Mouse (Mus musculus): ENCODE measurements at regions not wholly inside any gene's neighbourhood (a gene's known extent, or its start where the extent isn't known, plus 50 kb on each side); places are given as distances from the start of the nearest gene placed in this dataset.

DNA sequence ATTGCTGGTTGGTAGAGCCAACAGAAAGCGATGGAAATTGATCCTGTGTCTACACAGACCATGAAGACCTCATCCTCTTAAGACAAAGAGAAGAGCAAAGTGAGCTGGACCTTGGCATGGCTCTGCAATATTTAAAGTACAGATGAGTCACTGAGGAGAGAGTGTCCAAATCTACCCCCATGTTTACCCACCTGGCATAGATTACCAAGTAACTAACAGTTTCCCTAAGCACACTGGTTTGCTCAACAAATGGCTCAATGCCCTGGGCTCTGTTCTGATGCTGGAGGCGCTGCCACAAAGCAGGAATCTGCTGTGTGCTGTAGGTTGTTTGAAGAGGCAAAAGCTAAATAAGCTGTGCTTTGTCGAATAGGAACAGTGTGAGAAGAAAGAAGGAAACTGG, 345.0 kb upstream of the Gm10131 start:
- DNase-seq (ENCODE audit: low read depth, low spot score): no peak

DNA sequence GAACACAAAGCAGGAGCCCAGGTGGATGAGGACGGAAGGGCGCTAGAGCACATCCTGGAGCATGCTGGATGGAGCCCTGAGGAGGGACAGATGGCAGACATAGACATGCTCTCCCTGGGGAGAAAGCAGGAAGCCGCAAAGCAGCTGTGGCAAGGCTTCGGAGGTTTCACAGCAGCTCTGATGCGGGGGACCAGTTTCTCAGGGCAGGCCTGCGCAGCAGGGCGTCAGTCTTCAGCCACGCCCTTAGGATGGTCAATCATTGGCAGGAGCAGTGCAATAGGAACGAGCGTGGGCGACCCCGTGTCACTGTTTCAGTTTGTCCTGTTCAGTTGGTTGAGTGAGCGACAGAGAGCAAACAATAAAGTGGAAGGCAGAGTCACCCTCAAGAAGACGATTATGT, 343.8 kb upstream of the Gm10131 start:
- DNase-seq (ENCODE audit: low read depth, low spot score): no peak

DNA sequence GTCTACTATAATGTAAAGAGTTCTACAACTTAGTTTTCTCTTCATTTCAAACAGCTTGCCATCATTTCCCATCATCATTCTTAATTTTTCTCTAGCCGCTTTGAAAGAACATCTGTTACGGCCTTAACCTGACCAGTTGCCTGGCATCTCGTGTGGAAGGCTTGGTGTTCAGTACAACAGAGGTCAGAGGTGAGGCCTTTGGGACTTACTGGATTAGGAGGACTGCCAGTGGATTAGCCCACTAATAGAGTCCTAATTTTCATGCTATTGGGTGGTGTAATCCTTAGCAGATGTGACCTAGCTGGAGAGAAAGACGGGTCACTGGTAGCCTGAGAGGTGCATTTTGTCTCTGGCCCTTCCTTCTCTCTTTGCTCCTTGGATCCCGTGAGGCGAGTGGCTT, 341.3 kb upstream of the Gm10131 start:
- no peak for DNase-seq (ENCODE audit: low read depth, low spot score)

DNA sequence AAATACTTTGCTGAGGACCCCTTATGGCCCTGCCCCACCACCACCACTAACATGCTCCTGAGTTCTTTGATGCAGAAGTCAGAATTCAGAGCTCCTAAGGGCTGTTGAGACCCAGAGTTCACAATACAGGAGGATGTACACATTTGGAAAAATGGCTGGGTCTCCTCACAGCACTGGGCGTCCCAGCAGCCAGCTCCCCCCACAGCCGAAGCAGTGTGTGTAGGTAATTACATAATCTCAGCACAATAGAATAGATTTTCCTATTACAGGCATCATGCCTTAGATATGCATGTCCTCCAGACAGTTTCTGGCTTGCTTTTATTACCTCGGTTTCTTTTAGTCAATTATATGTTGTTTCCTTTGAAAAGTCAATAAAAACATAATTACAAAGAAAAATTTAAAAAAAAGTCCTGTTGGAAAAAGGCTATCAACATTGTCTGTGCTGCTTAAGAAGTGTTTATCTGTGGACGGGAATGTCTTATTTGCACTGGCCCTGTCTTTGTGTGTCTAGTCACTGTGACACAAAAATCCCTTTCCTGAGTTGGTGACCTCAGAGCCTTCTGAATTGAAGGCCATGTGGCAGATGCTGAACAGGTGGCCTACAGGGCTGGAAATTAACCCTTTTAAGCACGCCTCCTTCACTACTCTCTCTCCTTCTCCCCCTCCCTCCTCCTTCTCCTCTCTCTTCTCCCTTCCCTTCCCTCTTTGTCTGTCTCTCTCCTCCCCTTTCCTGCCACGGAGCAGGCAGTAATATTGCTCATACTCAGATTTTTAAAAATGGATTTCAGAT, 339.9 kb upstream of the Gm10131 start:
- no peak for DNase-seq (ENCODE audit: low read depth, low spot score)

DNA sequence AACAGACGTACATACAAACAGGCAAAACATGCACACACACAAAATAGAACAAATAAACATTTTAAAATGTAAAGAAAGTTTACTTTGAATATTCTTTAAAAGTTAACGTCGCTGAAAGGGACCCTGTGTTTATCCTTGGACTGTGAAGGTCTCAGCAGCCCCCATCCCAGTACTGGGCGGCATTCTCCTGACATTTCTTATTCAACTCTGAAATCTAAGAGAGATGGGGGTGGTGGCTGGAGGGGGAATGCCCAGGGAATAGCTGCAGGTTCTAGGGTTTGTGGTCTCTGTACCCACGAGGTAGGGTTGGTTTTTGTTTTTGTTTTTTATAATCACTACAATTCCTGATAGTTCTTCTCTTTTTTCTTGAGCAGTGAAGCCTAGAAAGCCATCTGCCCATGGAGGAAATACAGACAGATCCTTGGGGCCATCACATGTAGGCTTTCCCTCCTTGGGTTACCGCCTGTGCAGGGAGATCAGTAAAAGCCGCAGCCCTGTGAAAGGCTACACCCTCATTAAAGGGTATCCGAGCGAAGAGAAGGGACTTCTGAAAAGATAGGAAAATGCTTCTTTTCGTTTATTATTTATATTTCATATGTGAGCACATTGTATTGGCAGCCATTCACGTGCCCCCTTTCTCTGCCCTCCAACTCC, 338.0 kb upstream of the Gm10131 start:
- DNase-seq (ENCODE audit: low read depth, low spot score): no peak

DNA sequence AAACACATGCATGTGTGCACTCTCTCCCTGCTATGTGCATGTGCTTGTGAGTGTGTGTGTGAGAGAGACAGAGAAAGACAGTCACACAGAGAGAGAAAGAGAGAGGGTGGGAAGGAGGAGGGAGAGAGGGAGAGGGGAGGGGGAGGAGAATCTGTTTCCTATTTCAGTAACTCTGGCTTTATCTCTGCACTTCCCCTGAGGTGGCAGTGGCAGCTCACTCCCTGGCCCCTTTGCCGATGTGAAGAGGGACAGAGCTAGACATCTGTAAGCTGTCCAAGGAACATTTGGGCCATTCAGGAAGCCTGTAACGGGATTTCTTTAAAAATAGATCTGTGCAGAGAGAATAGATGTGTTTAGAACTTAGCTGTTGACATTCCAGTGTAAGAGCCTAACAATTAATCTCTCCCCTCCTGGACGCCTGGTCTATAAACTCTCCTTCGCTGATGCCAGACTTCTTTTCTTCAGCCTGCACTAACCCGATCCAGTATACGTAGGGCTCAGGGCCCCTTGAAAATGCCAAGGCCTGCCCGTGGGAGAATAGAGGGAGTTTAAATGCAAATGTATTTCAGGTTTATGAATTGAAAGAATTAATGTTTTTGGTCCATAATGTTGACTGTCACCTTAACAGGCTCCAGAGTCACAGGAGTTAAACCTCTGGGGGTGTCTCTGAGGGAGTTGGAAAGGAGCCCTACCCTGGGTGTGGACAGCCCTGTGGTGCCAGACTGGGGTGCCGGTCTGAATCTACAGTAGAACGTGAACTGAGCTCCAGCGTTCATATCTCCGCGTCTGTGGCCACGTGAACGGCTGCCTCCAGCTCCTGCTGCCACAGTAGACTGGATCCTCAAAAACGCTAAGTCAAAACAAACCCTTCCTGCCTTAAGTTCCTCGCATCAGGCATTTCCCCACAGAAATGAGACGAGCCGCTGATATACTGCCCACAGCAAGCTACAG, 336.6 kb upstream of the Gm10131 start:
- DNase-seq (ENCODE audit: low read depth, low spot score): no peak

DNA sequence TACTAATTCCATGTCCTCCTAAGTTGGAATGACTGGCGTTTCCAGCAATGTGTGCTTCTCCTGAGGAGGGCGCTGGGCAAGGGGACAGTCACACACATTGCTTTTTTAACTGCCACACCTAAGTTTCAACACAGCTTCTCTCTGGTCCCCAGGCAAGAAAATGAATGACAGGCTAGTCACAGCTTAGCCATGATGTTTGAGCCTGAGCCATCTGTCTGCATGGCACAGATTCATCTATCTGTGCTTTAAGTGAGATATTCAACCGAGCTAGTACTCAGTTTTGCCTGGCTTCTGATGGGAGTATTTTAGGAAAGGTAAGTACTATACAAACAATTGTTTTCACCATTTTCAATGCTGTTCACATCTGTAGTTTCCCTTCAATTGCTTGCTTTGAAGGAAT, 331.2 kb upstream of the Gm10131 start:
- no peak for DNase-seq (ENCODE audit: low read depth, low spot score)

DNA sequence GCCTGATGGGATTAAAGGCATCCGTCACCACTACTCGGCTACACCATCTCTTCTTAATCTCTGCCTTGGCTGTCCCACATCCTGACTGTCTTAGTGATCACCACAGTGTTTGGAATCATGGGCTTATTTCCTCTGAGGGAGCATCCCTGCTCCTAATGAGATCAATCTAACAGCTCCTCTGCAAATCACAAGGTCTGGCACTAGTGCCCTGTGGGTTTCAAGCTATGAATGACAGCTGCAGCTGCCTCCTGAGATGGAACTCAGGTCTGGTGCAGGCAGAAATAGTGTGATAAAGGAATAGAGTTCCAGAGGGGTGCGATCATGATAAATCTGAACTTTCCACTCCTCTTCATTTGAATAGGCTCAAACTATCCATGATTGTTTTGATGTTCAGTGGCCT, 330.2 kb upstream of the Gm10131 start:
- no peak for DNase-seq (ENCODE audit: low read depth, low spot score)

DNA sequence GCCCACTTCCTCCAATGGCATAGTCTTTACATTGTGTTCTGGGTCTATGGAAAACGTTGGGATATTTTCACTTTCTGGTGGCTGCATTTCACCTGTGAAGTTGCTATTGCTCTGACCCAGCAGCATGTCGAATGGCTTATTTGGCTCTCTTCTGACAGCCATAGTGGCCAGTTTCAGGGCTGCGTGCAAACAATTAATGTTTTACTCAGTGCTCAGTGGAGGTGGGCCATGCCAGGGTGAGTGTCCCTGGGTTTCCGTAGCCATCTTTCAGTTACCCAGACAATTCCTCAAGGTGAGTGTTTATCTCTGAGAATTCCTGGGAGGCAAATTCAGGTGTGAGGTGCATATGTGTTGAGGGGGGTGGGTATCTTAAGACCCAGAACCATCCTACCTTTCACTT, 329.2 kb upstream of the Gm10131 start:
- DNase-seq (ENCODE audit: low read depth, low spot score): no peak

DNA sequence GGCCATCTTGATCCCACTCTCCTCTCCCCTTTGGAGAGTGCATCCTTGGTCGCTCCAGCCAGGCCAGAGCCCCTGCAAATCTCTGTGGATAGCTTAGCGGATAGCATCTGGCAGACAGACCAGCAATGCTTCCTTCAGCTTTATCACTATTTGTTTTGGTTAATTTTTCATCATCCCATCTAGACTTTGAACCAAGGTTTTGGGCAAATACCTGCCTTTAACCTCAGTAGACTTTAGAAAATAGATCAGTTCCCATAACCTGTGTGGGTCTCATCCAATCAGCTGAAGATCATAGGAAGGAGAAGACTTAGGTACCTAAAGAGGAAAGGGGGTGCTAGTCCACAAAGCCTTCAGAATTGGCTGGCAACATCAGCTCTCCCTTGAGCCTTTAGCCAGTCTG, 327.2 kb upstream of the Gm10131 start:
- no peak for DNase-seq (ENCODE audit: low read depth, low spot score)

DNA sequence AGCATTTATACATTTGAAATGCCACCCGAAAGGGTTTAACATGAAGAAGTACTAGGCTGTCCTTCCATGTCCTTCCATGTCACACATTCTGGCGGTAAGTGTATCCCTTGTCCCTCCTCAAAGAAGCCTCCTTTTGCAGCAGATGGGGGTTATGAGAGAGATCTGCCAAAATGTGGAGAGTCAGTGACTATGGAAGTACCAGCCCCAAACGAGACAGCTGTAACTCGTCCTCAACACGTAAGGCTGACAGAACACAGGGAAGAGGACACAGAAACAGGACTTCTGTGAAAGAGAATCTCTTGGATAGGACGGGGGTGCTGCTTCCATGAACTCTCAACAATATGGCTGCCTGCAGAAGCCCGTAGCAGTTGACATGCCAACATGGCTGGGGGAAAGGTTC, 320.4 kb upstream of the Gm10131 start:
- DNase-seq (ENCODE audit: low read depth, low spot score): no peak

DNA sequence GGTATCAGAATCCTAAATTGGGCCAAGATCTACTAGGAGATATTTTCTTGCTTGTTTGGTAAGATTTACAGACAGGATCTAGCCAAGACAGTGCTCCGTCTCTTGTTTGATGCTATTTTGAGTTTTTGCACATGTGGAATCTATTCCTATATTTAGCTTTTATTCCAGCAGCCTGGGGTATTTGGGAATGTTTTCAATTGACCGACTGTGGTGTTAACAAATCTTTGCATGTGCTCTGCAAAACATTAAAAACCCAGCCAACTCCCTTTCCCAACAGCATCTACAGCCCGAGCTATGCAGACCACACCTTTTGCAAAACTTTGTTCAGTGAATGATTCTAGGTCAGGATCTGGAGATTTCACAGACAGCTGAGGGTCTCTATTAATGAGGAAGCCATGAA, 317.7 kb upstream of the Gm10131 start:
- DNase-seq (ENCODE audit: low read depth, low spot score): no peak

DNA sequence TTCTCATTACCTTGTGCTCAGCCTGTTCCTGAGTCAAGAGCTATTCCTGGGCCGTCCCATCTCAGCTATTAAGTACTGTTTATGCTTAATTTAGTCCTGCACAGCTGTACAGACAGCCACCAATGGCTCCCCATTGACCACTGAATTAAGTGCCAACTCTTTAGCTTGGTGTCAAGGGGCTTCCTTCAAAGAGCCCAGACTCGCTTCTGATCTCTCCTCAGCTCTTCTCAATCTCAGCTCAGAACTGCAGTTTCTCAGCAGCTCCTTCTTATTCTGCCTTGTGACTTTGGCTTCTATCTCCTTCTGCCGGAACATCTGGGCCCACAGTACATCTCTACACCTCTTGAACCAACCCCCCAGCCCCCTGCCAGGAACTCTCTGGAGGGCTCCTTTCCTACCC, 290.0 kb upstream of the Gm10131 start:
- no peak for DNase-seq (ENCODE audit: low read depth, low spot score)

DNA sequence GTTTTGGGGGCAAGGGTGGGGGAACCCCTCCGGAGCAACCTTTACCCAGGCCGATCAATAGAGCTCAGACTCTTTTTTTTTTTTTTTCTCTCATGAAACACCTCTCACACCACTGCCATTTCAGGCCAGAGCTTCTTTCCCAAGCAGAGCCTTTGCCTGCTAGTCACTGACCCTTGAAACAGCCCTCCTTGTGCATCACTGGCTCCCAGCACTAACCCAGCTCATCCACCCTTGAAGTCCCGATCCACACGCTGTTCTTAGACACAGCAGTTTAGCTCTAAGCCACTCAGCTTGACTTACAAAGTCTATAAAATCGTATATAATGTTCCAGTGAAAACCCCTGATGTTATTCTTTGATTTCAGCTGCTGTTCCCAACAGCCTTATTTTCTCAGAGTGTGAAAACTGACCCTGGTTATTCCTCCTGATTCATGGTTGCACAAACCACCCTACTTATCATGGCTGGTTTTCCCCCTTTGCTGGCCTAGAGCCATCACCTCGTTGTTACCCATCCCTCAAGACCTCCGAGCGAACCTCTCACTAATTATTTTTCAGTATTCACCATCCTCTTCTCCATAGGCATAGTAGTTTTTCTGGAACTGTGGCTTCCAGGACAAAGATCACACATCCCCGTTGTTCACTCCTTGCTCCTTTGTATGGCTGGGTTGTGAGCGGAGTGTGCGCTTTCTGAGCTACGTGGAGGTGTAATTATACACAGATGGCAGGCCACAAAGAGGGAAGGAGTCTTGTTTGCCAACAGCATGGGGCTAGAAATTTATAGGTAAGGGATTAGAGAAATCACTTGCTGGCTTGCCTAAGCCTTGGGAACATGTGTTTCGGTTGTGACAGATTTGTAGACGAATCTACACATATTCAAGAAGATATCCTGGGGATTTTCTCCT, 287.6 kb upstream of the Gm10131 start:
- no peak for DNase-seq (ENCODE audit: low read depth, low spot score)

DNA sequence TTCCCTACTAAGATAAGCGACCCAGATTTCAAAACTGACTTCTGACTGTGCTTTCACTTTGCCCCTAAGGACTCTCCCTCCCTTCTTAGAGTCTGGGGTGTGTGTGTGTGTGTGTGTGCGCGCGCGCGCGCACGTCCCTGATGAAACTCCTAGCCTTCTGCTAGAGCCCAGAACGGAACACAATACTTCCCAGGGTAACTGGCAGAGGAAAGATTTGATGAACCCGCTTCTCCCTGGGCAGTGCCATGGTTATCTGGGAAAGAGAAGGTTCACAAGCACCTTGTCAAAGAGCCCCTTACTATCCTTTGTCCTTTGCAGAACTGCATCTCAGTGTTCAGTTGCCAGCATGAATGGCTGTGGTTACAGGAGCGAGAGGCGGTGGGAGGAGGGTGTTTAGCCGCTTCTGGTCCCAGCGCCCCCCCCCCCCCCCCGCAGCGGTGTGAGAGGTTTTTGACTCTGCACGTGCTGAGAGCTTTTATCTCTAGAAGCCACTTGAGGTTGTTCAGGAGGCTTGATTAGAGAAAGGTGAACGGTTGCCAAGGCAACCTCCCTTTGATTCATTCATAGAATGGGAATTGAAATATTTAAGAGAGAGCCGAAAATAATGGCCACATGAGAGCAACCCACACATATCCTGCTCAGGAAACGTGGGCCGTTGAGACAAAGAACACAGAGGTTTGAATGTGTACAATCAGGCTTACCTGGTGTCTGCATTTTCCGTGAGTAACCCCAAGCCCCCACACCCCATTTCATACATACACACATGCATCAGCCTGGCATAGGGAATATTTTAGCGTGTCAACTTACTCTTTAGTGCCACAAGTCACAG, 286.3 kb upstream of the Gm10131 start:
- DNase-seq (ENCODE audit: low read depth, low spot score): peak; percentile 19

DNA sequence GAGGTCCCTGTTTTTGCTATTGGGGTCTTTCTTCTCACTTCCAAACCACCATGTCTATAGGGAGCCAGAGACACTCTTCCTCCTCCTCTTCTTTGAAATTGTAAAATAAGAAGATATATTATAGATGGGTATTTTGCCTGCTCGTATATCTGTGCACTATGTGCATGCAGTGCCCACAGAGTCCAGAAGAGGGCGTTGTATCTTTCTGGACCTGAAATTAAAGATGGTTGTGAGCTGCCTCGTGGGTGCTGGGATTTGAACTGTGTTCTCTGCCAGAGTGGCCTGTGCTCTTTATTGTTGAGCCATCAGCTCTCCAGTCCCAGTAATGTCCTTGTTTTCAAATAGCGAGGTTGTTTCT, 285.7 kb upstream of the Gm10131 start:
- peak; percentile 17 for DNase-seq (ENCODE audit: low read depth, low spot score)

DNA sequence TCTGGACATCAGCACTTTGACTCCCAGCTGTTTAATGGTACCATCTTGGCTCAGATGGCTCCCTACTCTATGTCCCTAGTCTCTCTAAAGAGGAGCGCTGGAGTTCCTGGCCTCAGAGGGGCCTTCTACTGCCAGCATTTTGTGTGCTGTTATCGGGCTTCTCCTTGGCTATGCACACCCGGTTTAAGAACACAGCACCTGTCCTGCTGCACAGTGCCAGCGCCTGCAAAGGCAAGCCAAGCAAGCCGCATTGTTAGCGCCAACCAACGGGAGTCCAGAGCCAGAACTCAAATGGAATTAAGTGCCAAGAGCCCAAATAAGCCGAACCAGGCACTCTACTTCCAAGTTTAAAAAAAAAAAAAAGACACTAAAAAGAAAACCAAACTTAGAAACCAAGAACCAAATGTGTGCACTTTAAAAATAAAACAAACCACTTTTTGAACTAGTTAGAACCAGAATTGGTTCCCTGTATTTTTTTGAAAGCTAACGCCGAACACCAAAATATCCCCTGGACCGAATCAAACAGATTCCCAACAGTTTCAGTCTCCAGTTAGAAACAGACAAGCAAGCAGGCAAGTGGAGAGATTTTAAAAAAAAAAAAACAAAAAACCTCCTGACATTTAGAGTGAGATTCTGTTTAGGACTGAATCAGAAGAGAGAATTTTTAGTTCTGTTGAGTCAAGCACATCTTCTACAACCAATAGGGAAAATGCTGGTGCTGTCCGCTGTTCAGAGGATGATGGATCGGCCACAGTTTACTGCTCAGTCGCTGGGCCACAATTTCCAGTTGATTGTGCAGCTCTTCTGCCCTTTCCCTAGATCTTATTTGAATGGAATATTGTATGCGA, 281.7 kb upstream of the Gm10131 start:
- no peak for DNase-seq (ENCODE audit: low read depth, low spot score)

DNA sequence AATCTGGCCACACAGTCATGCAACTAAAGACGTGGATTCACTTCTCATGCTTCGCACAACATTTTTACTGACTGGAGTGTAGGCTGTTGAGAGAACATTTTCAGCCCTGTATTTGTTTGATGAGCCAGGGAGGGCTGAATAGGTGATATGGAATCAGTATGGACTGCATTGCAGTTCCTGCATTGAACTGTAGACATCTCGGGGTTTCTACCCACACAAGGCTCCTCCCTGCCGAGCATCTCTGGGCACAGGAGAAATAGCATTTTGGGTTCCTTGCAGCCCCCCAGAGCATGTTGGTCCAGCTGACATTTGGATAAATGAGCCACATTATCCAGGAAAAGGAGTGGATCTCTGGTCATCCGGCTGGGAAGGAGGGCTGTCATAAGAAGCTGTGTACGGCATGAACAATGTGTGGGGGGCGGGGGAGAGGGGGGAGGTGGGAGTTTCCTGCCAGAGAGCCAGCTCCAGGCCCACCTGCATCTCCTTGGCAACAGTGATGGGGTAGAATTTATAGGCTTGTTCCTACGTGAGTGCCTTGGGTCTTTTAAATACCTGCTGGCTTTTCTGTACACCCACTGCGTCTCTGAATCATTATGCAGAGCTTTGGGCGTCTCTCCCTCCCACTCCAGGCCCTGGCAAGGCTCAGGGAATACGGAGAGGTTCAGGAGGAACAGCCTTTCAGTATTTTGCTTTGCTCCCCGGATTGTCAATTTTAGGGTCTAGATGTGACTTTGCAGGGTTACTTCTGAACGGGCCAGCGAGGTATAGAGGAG, 280.9 kb upstream of the Gm10131 start:
- no peak for DNase-seq (ENCODE audit: low read depth, low spot score)

All from ES-CJ7 (cell line).